Mouse (Mus musculus): ENCODE data around the gene Nckipsd. TPM values are rescaled to one million over a fixed set of nuclear protein-coding genes. Genes with fewer than 3 reads are reported as not detected.

The Nckipsd gene
- polyA plus RNA-seq, 1 experiment from 2014 or later = 3.9 TPM

DNA sequence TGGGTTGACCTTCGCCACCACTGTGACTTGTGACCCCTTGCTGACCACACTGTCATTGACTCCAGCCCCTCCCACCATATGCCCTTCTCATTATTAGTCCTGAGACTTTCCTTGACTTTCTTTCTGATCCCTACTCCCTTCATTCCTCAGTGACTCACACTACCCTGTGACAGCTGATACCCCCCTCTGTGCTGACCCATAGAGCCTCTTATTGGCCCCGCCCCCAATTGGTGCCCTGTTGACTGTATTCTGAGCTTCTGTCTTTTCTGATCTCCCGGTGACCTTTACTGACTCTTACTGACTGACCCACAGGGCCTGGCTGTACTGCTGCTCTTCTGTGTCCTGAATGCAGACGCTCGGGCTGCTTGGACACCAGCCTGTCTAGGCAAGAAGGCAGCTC is 37.2 kb downstream of the Nckipsd start:
- ATAC-seq (ENCODE audit: insufficient read depth) = no peak
- Histone ChIP-seq H3K4me3 (replicated peaks) (no peak overlapping the region), H3K4me2 (no peak overlapping the region), H3K36me3 (replicated peaks) (no peaks in the 10 kb centered on the region), H3K4me1 (replicated peaks) (0 out of 2 replicates have a peak, but pooled peaks cover 7% of the 10 kb centered on the region), H3K9ac (no peak overlapping the region), H3K9me3 (replicated peaks) (no peaks in the 10 kb centered on the region), H3K27ac (replicated peaks) (no peak overlapping the region), H3K27me3 (peaks cover 38% of the 10 kb centered on the region)
- WGBS (ENCODE audit: insufficient replicate concordance) = 59% methylated on average over 5 of the region's 5 CpGs

GRCm38 (mm10) chr9:108847374-108847773 is 39.2 kb downstream of the Nckipsd start:
- H3K9me3 ChIP-seq (replicated peaks) = no peaks in the 10 kb centered on the region
- H3K36me3 ChIP-seq (replicated peaks) = no peaks in the 10 kb centered on the region
- no peak for ATAC-seq (ENCODE audit: insufficient read depth)
- H3K4me1 ChIP-seq (replicated peaks) = peaks cover 7% of the 10 kb centered on the region; the same call in 1 of the 2 replicates
- H3K27me3 ChIP-seq = peaks cover 27% of the 10 kb centered on the region
- H3K4me2 ChIP-seq = no peak overlapping the region
- no peak overlapping the region for H3K27ac ChIP-seq (replicated peaks)
- 56% methylated on average over 4 of the region's 4 CpGs for WGBS (ENCODE audit: insufficient replicate concordance)
- H3K9ac ChIP-seq = no peak overlapping the region
- H3K4me3 ChIP-seq (replicated peaks) = no peak overlapping the region

- Histone ChIP-seq H3K4me1 (replicated peaks) (peaks cover 11% of the 10 kb centered on the region), H3K36me3 (replicated peaks) (no peaks in the 10 kb centered on the region), H3K9me3 (replicated peaks) (no peaks in the 10 kb centered on the region), H3K9ac (no peak overlapping the region), H3K4me3 (replicated peaks) (no peak overlapping the region), H3K27ac (replicated peaks) (no peak overlapping the region), H3K27me3 (peaks cover 17% of the 10 kb centered on the region; the same call in 1 of the 2 replicates), H3K4me2 (no peak overlapping the region)
- WGBS (ENCODE audit: insufficient replicate concordance) = 66% methylated on average over 17 of the region's 17 CpGs
- no peak for ATAC-seq (ENCODE audit: insufficient read depth)
These were observed 40.3 kb downstream of the Nckipsd start for GRCm38 (mm10) chr9:108848419-108848818.

DNA sequence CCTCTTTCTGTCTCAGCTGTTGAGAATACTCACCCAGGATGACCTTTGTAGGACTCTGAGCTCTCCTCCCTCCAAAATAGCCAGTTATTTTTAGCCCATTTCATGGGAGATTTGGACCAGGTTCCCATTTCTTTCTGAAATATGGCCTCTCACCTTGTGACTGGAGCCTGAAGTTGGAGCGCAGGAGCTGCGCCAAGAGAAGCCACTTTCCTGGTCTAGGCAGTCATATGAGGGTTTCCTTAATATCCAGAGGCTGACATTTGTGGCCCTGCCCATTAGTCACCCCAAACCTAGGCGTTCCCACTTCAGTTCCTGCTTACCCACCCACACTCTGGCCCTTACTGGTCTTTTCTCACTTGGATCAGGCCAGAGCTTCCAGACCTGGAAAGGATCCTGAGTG is 44.8 kb downstream of the Nckipsd start, which contains the start of gene Slc26a6:
TSS of gene Slc26a6 (plus strand) at position 308 of the 400 bp plus-strand sequence.
- 74% methylated on average over 3 of the region's 3 CpGs for WGBS (ENCODE audit: insufficient replicate concordance)
- Histone ChIP-seq H3K4me1 (replicated peaks) (peaks cover 36% of the 10 kb centered on the region), H3K4me2 (peak within 1 kb of the TSS; percentile 98), H3K9me3 (replicated peaks) (no peaks in the 10 kb centered on the region), H3K27me3 (no peaks in the 10 kb centered on the region; the same call in 1 of the 2 replicates), H3K9ac (peak within 1 kb of the TSS; percentile 64), H3K36me3 (replicated peaks) (no peaks in the 10 kb centered on the region), H3K27ac (replicated peaks) (peak within 1 kb of the TSS; percentile 75), H3K4me3 (replicated peaks) (peak within 1 kb of the TSS; percentile 72)
- ATAC-seq (ENCODE audit: insufficient read depth) = no peak

DNA sequence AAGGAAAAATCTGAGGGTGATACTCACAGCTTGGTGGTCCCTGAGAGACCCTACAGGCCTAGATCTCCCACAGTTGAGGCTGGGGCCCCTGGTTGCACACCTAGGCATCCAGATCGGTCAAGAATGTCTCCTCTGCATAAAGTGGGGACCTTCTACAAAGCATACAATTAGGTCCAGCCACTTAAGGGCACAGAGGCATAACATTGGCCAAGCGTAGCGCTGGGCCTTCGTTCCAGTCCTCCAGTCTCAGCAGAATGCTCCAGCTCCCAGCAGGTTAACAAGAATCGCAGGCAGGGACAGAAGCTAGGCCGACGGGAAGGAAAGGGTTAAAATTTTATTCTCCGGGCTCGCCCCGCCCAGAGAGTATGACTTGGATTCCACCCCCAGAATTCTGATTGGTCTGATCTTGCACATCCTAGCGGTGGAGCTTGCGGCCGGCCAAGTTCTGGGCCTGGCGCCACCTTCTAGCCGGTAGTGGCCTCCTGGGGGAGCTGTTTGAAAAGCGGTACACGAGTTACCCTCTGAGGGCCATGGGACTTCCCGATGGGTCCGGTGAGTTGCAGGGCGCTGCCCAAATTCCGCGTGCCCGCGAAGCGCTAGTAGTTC is 45.6 kb downstream of the Nckipsd start:
- ATAC-seq (ENCODE audit: insufficient read depth) = peak; percentile 92
- Histone ChIP-seq H3K4me2 (peak overlapping the region; percentile 98), H3K9ac (peak overlapping the region; percentile 64), H3K36me3 (replicated peaks) (no peaks in the 10 kb centered on the region), H3K4me1 (replicated peaks) (peaks cover 36% of the 10 kb centered on the region), H3K27ac (replicated peaks) (peak overlapping the region; percentile 75), H3K4me3 (replicated peaks) (peak overlapping the region; percentile 72), H3K9me3 (replicated peaks) (no peaks in the 10 kb centered on the region), H3K27me3 (no peaks in the 10 kb centered on the region)
- 3% methylated on average over 25 of the region's 25 CpGs for WGBS (ENCODE audit: insufficient replicate concordance)

DNA sequence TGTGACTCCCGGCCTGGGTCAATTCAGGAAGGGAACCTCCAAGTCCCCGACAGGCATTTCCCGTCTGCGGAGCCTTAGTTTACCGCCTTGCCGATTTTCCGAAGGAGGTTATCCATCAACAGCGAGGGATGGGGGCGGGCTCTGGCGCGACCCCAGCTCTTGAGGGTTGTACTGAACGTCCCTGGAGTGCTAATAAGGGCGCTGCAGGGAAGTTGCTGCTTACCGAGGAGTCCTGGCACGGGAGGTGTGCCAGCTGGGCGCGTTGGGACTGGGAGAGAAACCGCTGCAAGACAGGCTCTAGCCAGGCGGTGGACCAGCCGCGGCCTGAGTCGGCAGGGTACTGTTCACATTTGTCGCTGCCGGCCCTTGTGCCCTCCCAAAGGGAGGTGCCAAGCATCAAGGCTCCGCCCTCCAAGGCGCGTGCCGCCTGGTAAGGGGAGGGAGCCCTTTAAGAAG is 46.1 kb downstream of the Nckipsd start:
- Histone ChIP-seq H3K36me3 (replicated peaks) (no peaks in the 10 kb centered on the region), H3K27me3 (no peaks in the 10 kb centered on the region), H3K4me1 (replicated peaks) (peaks cover 36% of the 10 kb centered on the region), H3K9ac (peak overlapping the region; percentile 64), H3K4me2 (peak overlapping the region; percentile 98), H3K9me3 (replicated peaks) (no peaks in the 10 kb centered on the region), H3K27ac (replicated peaks) (peak overlapping the region; percentile 75), H3K4me3 (replicated peaks) (peak overlapping the region; percentile 72)
- peak; percentile 80 for ATAC-seq (ENCODE audit: insufficient read depth)
- under 1% methylated on average over 28 of the region's 28 CpGs for WGBS (ENCODE audit: insufficient replicate concordance)

DNA sequence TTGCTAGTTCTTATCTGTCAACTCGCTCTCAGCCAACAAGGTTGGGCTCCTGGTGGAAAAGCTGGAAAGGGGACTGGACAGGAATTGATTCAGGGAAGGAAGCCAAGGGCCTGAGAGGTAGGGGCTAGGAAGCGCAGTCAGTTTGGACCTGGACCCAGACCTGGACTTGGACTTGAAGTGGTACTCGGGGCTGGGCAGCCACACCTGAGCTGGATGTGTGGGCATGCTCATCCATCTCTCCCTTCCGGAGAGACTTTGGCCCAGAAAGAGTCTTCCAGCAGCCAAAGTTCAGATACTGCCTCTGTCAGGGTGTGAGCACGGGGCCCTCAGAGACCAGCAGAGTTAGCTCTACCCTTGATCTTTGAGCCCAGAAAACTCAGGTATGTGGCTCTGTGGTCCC is 47.2 kb downstream of the Nckipsd start:
- Histone ChIP-seq H3K4me3 (replicated peaks) (peak overlapping the region; percentile 72; the same call in 1 of the 2 replicates), H3K4me2 (0 out of 2 replicates have a peak overlapping the region, but pooled peaks have one; percentile 98), H3K27me3 (no peaks in the 10 kb centered on the region), H3K9ac (no peak overlapping the region), H3K9me3 (replicated peaks) (no peaks in the 10 kb centered on the region), H3K36me3 (replicated peaks) (no peaks in the 10 kb centered on the region), H3K4me1 (replicated peaks) (peaks cover 43% of the 10 kb centered on the region), H3K27ac (replicated peaks) (0 out of 2 replicates have a peak overlapping the region, but pooled peaks have one; percentile 14)
- ATAC-seq (ENCODE audit: insufficient read depth) = no peak
- 61% methylated on average over 5 of the region's 5 CpGs for WGBS (ENCODE audit: insufficient replicate concordance)

DNA sequence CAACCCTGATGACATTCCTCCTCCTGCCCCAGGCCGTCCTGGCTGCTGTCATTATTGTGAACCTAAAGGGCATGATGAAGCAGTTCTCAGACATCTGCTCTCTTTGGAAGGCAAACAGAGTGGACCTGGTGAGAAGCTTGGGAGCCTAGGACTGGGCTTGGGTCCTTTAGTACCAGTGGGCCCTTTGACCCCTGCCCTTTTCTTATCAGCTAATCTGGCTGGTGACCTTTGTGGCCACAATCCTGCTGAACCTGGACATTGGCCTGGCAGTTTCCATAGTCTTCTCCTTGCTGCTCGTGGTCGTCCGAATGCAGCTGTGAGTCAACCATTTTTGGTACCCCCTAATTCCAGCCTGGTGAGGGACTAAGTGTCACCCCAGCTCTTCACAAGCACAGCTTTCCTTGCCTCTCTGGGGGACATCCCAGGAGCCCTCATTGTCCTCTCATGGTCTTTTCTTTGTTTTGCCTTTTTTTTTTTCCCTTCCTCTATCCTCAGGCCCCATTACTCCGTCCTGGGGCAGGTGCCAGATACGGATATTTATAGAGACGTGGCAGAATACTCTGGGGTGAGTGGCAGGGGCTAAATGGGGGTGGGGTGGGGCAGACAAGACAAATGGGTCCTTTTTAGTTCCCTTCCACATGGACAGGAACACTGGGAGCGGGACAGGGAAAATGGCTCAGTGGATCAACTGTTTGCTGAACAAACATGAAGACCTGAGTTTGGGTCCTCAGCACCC is 50.8 kb downstream of the Nckipsd start:
- no peaks in the 10 kb centered on the region for H3K27me3 ChIP-seq
- peaks cover 26% of the 10 kb centered on the region for H3K4me1 ChIP-seq (replicated peaks)
- no peak for ATAC-seq (ENCODE audit: insufficient read depth)
- whole genome bisulfite sequencing (ENCODE audit: insufficient replicate concordance) = 62% methylated on average over 8 of the region's 8 CpGs
- H3K9me3 ChIP-seq (replicated peaks) = no peaks in the 10 kb centered on the region
- no peaks in the 10 kb centered on the region for H3K36me3 ChIP-seq (replicated peaks)
- H3K4me2 ChIP-seq = no peak overlapping the region
- H3K9ac ChIP-seq = no peak overlapping the region
- H3K27ac ChIP-seq (replicated peaks) = 0 out of 2 replicates have a peak overlapping the region, but pooled peaks have one; percentile 15
- no peak overlapping the region for H3K4me3 ChIP-seq (replicated peaks)

Small RNAs within 50 kb of the gene (microRNA-seq; reads per million reads assigned to microRNA genes)
- not detected for gene Gm23156

Other genes with a start within 250 kb of the Nckipsd start
- gene Impdh2, start 248.1 kb upstream of the Nckipsd start, polyA plus RNA-seq (2015; fragmentation: Nextera tagmentation; extraction: Ambion mirVana) = 91.3 and 93.7 TPM in 2 replicates
- 25.6 and 26.2 TPM in 2 replicates for gene Ndufaf3, start 240.9 kb upstream of the Nckipsd start, polyA plus RNA-seq (2015; fragmentation: Nextera tagmentation; extraction: Ambion mirVana)
- gene Dalrd3, start 238.5 kb upstream of the Nckipsd start, polyA plus RNA-seq (2015; fragmentation: Nextera tagmentation; extraction: Ambion mirVana) = 29.2 and 34.2 TPM in 2 replicates
- gene Wdr6, start 229.6 kb upstream of the Nckipsd start, polyA plus RNA-seq (2015; fragmentation: Nextera tagmentation; extraction: Ambion mirVana) = 11.4 and 12.1 TPM in 2 replicates
- gene P4htm, start 210.7 kb upstream of the Nckipsd start, polyA plus RNA-seq (2015; fragmentation: Nextera tagmentation; extraction: Ambion mirVana) = 0.36 and 0.41 TPM in 2 replicates
- 29.7 and 32.3 TPM in 2 replicates for gene Arih2, start 159.0 kb upstream of the Nckipsd start, polyA plus RNA-seq (2015; fragmentation: Nextera tagmentation; extraction: Ambion mirVana)
- 25.4 and 26.8 TPM in 2 replicates for gene Slc25a20, start 146.3 kb upstream of the Nckipsd start, polyA plus RNA-seq (2015; fragmentation: Nextera tagmentation; extraction: Ambion mirVana)
- gene Prkar2a, start 119.1 kb upstream of the Nckipsd start, polyA plus RNA-seq (2015; fragmentation: Nextera tagmentation; extraction: Ambion mirVana) = 9.5 and 10.3 TPM in 2 replicates
- 11.6 and 12.9 TPM in 2 replicates for gene Ip6k2, start 24.6 kb upstream of the Nckipsd start, polyA plus RNA-seq (2015; fragmentation: Nextera tagmentation; extraction: Ambion mirVana)
- gene Celsr3, start 18.0 kb downstream of the Nckipsd start, polyA plus RNA-seq (2015; fragmentation: Nextera tagmentation; extraction: Ambion mirVana) = 0.15 and 0.16 TPM in 2 replicates
- gene Slc26a6, start 44.9 kb downstream of the Nckipsd start, polyA plus RNA-seq (2015; fragmentation: Nextera tagmentation; extraction: Ambion mirVana) = 6.3 and 6.5 TPM in 2 replicates
- gene Tmem89, start 106.3 kb downstream of the Nckipsd start, polyA plus RNA-seq (2015; fragmentation: Nextera tagmentation; extraction: Ambion mirVana) = not detected in 2 replicates
- 316 and 353 TPM in 2 replicates for gene Uqcrc1, start 128.3 kb downstream of the Nckipsd start, polyA plus RNA-seq (2015; fragmentation: Nextera tagmentation; extraction: Ambion mirVana)
- gene Col7a1, start 145.2 kb downstream of the Nckipsd start, polyA plus RNA-seq (2015; fragmentation: Nextera tagmentation; extraction: Ambion mirVana) = 0.33 and 0.60 TPM in 2 replicates
- gene Ucn2, start 177.6 kb downstream of the Nckipsd start, polyA plus RNA-seq (2015; fragmentation: Nextera tagmentation; extraction: Ambion mirVana) = 0.07 TPM in 1 of 2 replicates, not detected in the other
- gene Pfkfb4, start 183.4 kb downstream of the Nckipsd start, polyA plus RNA-seq (2015; fragmentation: Nextera tagmentation; extraction: Ambion mirVana) = 3.9 and 4.5 TPM in 2 replicates
- 23.1 and 23.6 TPM in 2 replicates for gene Shisa5, start 230.2 kb downstream of the Nckipsd start, polyA plus RNA-seq (2015; fragmentation: Nextera tagmentation; extraction: Ambion mirVana)

Measured in liver, embryonic 15.5 days (tissue).